Mouse (Mus musculus): ENCODE measurements at regions not wholly inside any gene's neighbourhood (a gene's known extent, or its start where the extent isn't known, plus 50 kb on each side); places are given as distances from the start of the nearest gene placed in this dataset.

DNA sequence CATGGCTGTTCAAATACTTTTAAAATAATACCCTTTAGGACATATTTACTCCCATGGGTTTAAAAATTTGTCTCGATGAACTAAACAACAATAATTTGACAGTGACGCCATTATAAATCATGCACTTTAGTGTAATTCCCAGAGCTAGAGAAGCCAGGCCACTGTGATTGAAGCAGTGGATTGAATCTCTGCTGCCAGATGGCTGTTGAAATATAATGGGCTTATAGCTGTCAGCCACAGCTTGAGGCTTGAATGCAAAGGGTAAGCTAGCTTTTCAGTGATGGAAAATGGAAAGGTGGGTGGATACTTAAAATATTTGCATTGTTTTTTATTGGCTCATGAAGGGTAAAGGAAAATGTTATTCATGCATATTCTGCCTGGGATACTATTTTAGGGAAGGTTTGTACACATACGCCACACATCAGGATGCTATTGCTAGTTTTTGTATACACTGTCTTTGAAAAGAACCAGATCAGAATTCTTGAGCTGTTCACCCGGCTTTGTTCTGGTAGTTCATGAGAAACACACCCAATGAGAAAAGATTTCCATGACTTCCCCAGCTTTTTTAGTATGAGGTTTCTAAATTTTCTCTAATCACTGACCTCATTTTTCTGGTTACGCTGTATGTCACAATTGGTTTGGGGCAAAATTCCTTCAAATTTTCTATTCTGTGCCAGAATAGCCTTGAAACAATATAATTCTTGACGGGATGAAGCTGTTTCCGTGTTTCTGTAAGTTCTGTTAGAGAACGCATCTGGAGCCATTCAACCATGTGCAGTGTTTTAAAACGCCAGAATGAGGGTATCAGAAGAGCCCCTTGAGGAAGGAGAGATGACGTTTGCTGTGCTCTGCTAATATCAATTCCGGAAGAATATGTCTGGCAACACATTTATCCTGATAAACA is 78.7 kb upstream of the Pam start:
- DNase-seq (ENCODE audit: low spot score) = no peak
- 72% methylated on average over 11 of the region's 11 CpGs for WGBS
- H3K27ac ChIP-seq (ENCODE audit: low read depth, low read length) = peak overlapping the region; percentile 2; the same call in 1 of the 2 replicates

DNA sequence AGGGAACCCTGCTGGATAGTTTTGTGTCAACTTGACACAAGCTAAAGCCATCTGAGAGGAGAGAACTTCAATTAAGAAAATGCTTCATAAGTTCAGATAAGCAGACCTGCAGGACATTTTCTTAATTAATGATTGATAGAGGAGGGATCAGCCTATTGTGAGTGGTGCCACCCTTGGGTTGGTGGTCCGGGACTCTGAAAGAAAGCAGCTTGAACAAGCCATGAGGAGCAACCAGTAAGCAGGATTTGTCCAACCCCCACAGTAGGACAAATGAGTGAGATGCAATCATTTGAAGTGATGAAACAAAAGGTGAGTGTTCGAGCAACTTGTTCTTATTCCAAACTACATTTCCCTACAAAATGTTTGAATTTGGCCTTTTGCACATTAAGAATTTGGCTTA is 78.0 kb upstream of the Pam start:
- no peak overlapping the region for H3K9ac ChIP-seq (ENCODE audit: low read depth, low read length)
- H3K27ac ChIP-seq (ENCODE audit: low read depth, low read length) = no peak overlapping the region
- DNase-seq (ENCODE audit: low spot score) = no peak
- WGBS = 56% methylated on average over 2 of the region's 2 CpGs
- H3K4me1 ChIP-seq (replicated peaks; ENCODE audit: control insufficient read depth, insufficient read depth, low read length) = no peaks in the 10 kb centered on the region
- H3K36me3 ChIP-seq (ENCODE audit: control insufficient read depth, insufficient read depth, low read length) = no peaks in the 10 kb centered on the region
- H3K4me2 ChIP-seq (replicated peaks; ENCODE audit: low read depth, low read length) = no peak overlapping the region
- no peak overlapping the region for H3K4me3 ChIP-seq (ENCODE audit: low read depth, low read length)
- H3K9me3 ChIP-seq (ENCODE audit: control insufficient read depth, low read length) = no peaks in the 10 kb centered on the region
- H3K27me3 ChIP-seq (ENCODE audit: control insufficient read depth, insufficient read depth, low read length) = no peaks in the 10 kb centered on the region
- peak; percentile 69; the same call in 1 of the 2 replicates for ATAC-seq (ENCODE audit: low FRiP score)

More for the DNA sequence above, 78.7 kb upstream of the Pam start:
- H3K4me3 ChIP-seq (ENCODE audit: low read depth, low read length) = no peak overlapping the region
- no peak overlapping the region for H3K4me2 ChIP-seq (replicated peaks; ENCODE audit: low read depth, low read length)
- H3K9ac ChIP-seq (ENCODE audit: low read depth, low read length) = no peak overlapping the region
- peak; percentile 64 for ATAC-seq (ENCODE audit: low FRiP score)
- no peaks in the 10 kb centered on the region for H3K36me3 ChIP-seq (ENCODE audit: control insufficient read depth, insufficient read depth, low read length)
- H3K27me3 ChIP-seq (ENCODE audit: control insufficient read depth, insufficient read depth, low read length) = no peaks in the 10 kb centered on the region
- H3K9me3 ChIP-seq (ENCODE audit: control insufficient read depth, low read length) = no peaks in the 10 kb centered on the region
- H3K4me1 ChIP-seq (replicated peaks; ENCODE audit: control insufficient read depth, insufficient read depth, low read length) = no peaks in the 10 kb centered on the region

DNA sequence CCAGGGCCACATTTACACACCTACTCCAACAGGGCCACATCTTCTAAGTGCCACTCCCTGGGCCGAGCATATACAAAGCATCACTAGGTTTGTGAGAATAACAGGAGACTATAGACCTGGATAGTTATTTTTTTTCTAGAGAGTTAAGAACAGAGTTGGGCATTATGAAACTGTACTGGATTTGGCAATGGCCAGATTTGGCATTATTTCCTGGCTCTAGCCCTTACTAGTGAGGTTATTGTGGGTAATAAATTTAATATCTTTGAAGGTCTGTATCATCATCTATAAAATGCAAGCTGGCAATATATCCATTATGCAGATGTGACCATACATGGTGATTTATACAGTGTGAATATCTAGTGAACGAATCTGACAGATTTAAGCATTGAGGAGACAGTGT is 75.8 kb upstream of the Pam start:
- H3K9ac ChIP-seq (ENCODE audit: low read depth, low read length) = no peak overlapping the region
- no peaks in the 10 kb centered on the region for H3K9me3 ChIP-seq (ENCODE audit: control insufficient read depth, low read length)
- H3K36me3 ChIP-seq (ENCODE audit: control insufficient read depth, insufficient read depth, low read length) = no peaks in the 10 kb centered on the region
- H3K4me3 ChIP-seq (ENCODE audit: low read depth, low read length) = no peak overlapping the region
- no peaks in the 10 kb centered on the region for H3K4me1 ChIP-seq (replicated peaks; ENCODE audit: control insufficient read depth, insufficient read depth, low read length)
- no peaks in the 10 kb centered on the region for H3K27me3 ChIP-seq (ENCODE audit: control insufficient read depth, insufficient read depth, low read length)
- no peak for DNase-seq (ENCODE audit: low spot score)
- ATAC-seq (ENCODE audit: low FRiP score) = no peak
- H3K27ac ChIP-seq (ENCODE audit: low read depth, low read length) = no peak overlapping the region
- H3K4me2 ChIP-seq (replicated peaks; ENCODE audit: low read depth, low read length) = no peak overlapping the region
- 90% methylated on average over 2 of the region's 2 CpGs for WGBS

DNA sequence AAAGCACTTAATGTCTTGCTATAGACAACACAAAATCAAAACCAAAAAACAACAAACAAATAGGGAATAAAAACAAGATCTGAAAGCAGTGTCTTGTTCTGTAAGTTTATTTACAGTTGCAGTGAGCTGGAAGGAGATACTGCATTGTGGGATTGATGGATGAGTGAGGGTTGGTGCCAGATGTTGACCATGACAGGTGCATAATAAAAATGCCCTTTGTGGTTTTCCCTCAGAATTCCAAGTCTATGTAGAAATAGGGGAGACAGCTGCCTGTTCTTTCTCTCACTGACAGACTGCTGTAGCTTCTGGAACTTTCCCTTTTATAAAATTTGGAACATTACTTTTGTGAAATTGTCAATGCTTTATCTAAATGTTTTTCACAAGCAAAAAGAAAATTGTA is 73.9 kb upstream of the Pam start:
- Histone ChIP-seq H3K4me2 (replicated peaks; ENCODE audit: low read depth, low read length) (no peak overlapping the region), H3K27ac (ENCODE audit: low read depth, low read length) (no peak overlapping the region), H3K9ac (ENCODE audit: low read depth, low read length) (no peak overlapping the region), H3K9me3 (ENCODE audit: control insufficient read depth, low read length) (no peaks in the 10 kb centered on the region), H3K4me3 (ENCODE audit: low read depth, low read length) (no peak overlapping the region), H3K4me1 (replicated peaks; ENCODE audit: control insufficient read depth, insufficient read depth, low read length) (no peaks in the 10 kb centered on the region), H3K36me3 (ENCODE audit: control insufficient read depth, insufficient read depth, low read length) (no peaks in the 10 kb centered on the region), H3K27me3 (ENCODE audit: control insufficient read depth, insufficient read depth, low read length) (no peaks in the 10 kb centered on the region)
- DNase-seq (ENCODE audit: low spot score) = no peak
- no peak for ATAC-seq (ENCODE audit: low FRiP score)

DNA sequence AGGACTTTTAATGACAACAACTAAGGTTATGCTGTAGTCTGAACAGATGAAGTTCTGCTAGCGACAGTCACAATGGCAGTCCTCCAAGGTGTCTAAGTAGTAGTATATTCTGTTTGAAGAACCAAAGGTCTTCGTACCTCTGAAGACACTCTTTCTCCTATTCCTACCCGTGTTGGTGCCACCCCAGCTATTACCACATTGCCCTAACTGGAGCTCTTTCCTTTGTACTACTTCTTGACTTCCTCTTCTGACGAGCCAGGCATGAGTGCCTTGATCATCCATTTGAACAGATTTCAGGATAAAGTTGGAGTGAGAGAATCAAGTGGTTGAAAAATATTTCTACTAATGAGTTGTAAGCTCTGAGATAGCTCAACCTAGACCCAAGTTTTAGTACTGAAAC is 72.4 kb upstream of the Pam start:
- ATAC-seq (ENCODE audit: low FRiP score) (no peak), DNase-seq (ENCODE audit: low spot score) (no peak)
- no peak overlapping the region for H3K4me3 ChIP-seq (ENCODE audit: low read depth, low read length)
- H3K36me3 ChIP-seq (ENCODE audit: control insufficient read depth, insufficient read depth, low read length) = no peaks in the 10 kb centered on the region
- 90% methylated on average over 4 of the region's 4 CpGs for WGBS
- H3K9ac ChIP-seq (ENCODE audit: low read depth, low read length) = no peak overlapping the region
- H3K4me1 ChIP-seq (replicated peaks; ENCODE audit: control insufficient read depth, insufficient read depth, low read length) = no peaks in the 10 kb centered on the region
- no peak overlapping the region for H3K4me2 ChIP-seq (replicated peaks; ENCODE audit: low read depth, low read length)
- no peak overlapping the region for H3K27ac ChIP-seq (ENCODE audit: low read depth, low read length)
- H3K27me3 ChIP-seq (ENCODE audit: control insufficient read depth, insufficient read depth, low read length) = no peaks in the 10 kb centered on the region
- H3K9me3 ChIP-seq (ENCODE audit: control insufficient read depth, low read length) = no peaks in the 10 kb centered on the region

DNA sequence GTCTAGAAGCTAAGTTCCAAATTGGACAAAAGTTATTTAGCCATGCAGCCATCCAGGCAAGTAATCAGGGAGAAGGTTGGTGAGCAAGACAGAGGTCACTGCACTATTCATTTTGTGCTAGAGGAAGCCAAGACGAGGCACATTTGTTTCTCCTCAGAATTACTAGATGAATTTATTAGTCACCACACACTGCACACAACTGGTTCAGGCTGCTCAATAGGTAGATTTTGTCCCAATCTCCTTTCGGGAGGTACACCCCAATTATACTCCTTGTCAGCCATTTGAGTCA is 67.1 kb upstream of the Pam start:
- no peaks in the 10 kb centered on the region for H3K27me3 ChIP-seq (ENCODE audit: control insufficient read depth, insufficient read depth, low read length)
- no peak for ATAC-seq (ENCODE audit: low FRiP score)
- H3K27ac ChIP-seq (ENCODE audit: low read depth, low read length) = no peak overlapping the region
- WGBS = 89% methylated on average over 2 of the region's 2 CpGs
- H3K4me2 ChIP-seq (replicated peaks; ENCODE audit: low read depth, low read length) = no peak overlapping the region
- H3K4me1 ChIP-seq (replicated peaks; ENCODE audit: control insufficient read depth, insufficient read depth, low read length) = no peaks in the 10 kb centered on the region
- no peak overlapping the region for H3K4me3 ChIP-seq (ENCODE audit: low read depth, low read length)
- no peaks in the 10 kb centered on the region for H3K9me3 ChIP-seq (ENCODE audit: control insufficient read depth, low read length)
- H3K9ac ChIP-seq (ENCODE audit: low read depth, low read length) = no peak overlapping the region
- DNase-seq (ENCODE audit: low spot score) = no peak
- H3K36me3 ChIP-seq (ENCODE audit: control insufficient read depth, insufficient read depth, low read length) = no peaks in the 10 kb centered on the region

DNA sequence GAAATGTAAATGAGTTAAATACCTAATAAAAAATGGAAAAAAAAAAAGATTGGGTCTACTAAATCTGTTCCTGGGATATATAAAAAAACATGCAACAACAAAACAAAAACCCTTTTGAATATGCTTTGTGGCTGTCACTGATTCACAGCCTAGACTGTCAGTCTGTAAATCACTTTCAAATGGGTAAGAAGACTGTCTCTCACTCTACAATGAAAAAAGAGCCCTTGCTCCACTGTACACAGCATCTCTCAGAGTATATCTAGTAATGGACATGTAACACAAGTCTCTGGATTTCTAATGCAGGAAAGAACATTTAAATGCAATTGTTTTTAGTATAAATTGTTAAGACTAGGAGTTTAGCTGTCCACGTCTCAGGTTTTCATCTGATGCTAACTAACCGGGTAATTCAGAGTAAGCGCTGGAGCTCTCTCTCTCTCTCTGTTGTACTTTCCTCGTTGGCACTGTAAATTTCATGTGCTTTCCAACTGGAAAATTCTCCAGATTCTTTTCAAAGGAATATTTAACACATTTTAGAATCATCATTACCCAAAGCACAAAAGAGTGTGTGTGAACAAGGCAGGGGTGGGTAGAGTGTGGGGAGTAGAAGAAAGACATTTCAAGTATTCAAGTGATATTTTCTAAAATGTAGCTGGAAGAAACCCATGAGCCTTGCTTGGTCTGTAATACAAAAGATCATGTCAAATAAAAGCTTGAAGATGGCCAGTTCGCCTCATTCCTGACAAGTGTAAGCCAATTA is 66.6 kb upstream of the Pam start:
- H3K9ac ChIP-seq (ENCODE audit: low read depth, low read length) = no peak overlapping the region
- 88% methylated on average over 5 of the region's 5 CpGs for WGBS
- no peaks in the 10 kb centered on the region for H3K36me3 ChIP-seq (ENCODE audit: control insufficient read depth, insufficient read depth, low read length)
- H3K27ac ChIP-seq (ENCODE audit: low read depth, low read length) = no peak overlapping the region
- no peaks in the 10 kb centered on the region for H3K27me3 ChIP-seq (ENCODE audit: control insufficient read depth, insufficient read depth, low read length)
- no peak overlapping the region for H3K4me2 ChIP-seq (replicated peaks; ENCODE audit: low read depth, low read length)
- no peak for ATAC-seq (ENCODE audit: low FRiP score)
- no peak overlapping the region for H3K4me3 ChIP-seq (ENCODE audit: low read depth, low read length)
- DNase-seq (ENCODE audit: low spot score) = no peak
- no peaks in the 10 kb centered on the region for H3K9me3 ChIP-seq (ENCODE audit: control insufficient read depth, low read length)
- H3K4me1 ChIP-seq (replicated peaks; ENCODE audit: control insufficient read depth, insufficient read depth, low read length) = no peaks in the 10 kb centered on the region

DNA sequence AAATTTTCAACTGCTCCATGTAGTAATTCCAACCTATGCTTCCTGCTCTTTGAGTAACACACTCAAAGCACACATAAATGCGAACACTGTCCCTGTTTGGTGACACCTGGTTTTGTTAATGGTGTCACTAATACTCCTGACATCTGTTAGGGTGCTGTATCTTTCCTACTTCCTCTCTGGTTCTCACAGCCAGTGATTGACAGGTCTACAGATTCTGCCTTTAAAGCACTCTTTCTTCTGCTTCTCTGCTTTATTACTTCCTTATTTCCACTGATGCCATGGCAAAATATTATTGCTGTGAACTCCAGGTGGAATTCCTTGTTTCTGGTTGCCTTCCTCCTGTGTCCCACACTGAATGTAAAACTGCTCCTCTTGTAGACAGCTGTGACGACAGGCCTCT is 63.5 kb upstream of the Pam start:
- H3K4me1 ChIP-seq (replicated peaks; ENCODE audit: control insufficient read depth, insufficient read depth, low read length) = no peaks in the 10 kb centered on the region
- WGBS = 72% methylated on average over 2 of the region's 2 CpGs
- no peak overlapping the region for H3K4me2 ChIP-seq (replicated peaks; ENCODE audit: low read depth, low read length)
- no peak overlapping the region for H3K9ac ChIP-seq (ENCODE audit: low read depth, low read length)
- no peaks in the 10 kb centered on the region for H3K9me3 ChIP-seq (ENCODE audit: control insufficient read depth, low read length)
- no peak overlapping the region for H3K4me3 ChIP-seq (ENCODE audit: low read depth, low read length)
- ATAC-seq (ENCODE audit: low FRiP score) (no peak), DNase-seq (ENCODE audit: low spot score) (no peak)
- no peak overlapping the region for H3K27ac ChIP-seq (ENCODE audit: low read depth, low read length)
- H3K27me3 ChIP-seq (ENCODE audit: control insufficient read depth, insufficient read depth, low read length) = no peaks in the 10 kb centered on the region
- H3K36me3 ChIP-seq (ENCODE audit: control insufficient read depth, insufficient read depth, low read length) = no peaks in the 10 kb centered on the region

DNA sequence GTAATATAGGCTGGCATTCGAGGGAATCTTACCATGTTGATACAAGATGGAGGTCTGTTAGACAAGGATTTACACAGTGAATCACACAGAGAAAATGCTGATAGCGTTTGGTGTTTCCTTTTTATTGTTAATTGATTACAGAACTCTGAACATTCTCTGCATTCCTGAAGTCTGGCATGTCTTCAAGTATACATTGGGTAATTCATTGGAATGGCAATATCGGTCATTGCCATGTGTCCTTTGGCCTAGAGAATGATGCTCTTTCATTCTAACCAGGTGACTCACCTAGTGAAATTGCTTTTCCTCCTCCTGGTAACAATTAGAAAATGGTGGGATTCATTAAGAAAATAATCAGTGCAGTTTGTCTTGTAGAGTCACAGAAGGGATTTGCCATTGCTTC is 51.9 kb upstream of the Pam start:
- ATAC-seq (ENCODE audit: low FRiP score) (no peak), DNase-seq (ENCODE audit: low spot score) (no peak)
- Histone ChIP-seq H3K27ac (ENCODE audit: low read depth, low read length) (no peak overlapping the region), H3K9ac (ENCODE audit: low read depth, low read length) (no peak overlapping the region), H3K27me3 (ENCODE audit: control insufficient read depth, insufficient read depth, low read length) (no peaks in the 10 kb centered on the region), H3K9me3 (ENCODE audit: control insufficient read depth, low read length) (no peaks in the 10 kb centered on the region), H3K36me3 (ENCODE audit: control insufficient read depth, insufficient read depth, low read length) (no peaks in the 10 kb centered on the region), H3K4me1 (replicated peaks; ENCODE audit: control insufficient read depth, insufficient read depth, low read length) (no peaks in the 10 kb centered on the region), H3K4me3 (ENCODE audit: low read depth, low read length) (no peak overlapping the region), H3K4me2 (replicated peaks; ENCODE audit: low read depth, low read length) (no peak overlapping the region)
- 79% methylated on average over 3 of the region's 3 CpGs for WGBS

All from hindbrain, embryonic 11.5 days (tissue).